Mouse (Mus musculus): ENCODE data around the gene Brix1.

Gene Brix1

GRCm38 (mm10) chr15:10442275-10442674 is 43.5 kb downstream of the Brix1 start:
- DNase-seq: no peak

DNA sequence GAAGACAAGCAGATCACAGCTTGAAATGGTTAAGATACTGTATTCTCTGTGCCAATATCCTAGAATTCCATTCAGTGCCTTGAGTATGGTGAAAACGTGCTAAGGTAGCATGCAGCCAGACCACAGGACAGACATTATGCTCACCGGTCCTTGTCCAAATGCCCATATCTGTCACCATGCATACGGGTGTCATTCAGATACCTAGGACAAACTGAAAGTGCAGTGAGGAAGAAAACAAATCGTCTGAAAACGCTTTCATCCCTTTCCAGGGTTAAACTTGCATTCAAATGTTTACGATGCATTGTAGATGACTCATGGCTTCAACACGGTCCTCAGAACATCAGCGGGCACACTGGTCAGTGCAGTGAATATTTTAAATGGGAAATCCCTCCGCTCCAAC is 44.3 kb downstream of the Brix1 start:
- no peak for DNase-seq

GRCm38 (mm10) chr15:10439963-10440362 is 45.8 kb downstream of the Brix1 start:
- peak; percentile 17 for DNase-seq

- no peak for DNase-seq
Measured at GRCm38 (mm10) chr15:10436893-10437292, 48.9 kb downstream of the Brix1 start.

GRCm38 (mm10) chr15:10426545-10427266 is 59.0 kb downstream of the Brix1 start:
- DNase-seq: no peak

- no peak for DNase-seq
Measured at GRCm38 (mm10) chr15:10426124-10426523, 59.6 kb downstream of the Brix1 start.
